Mouse (Mus musculus): ENCODE results near the gene Hist1h1e. TPM values are rescaled to one million over a fixed set of nuclear protein-coding genes. Genes with fewer than 3 reads are reported as not detected.
"Not testable (repeated sequence)": the region's sequence is repeated elsewhere in the genome, so short reads cannot be mapped to it uniquely, and the experiment has no call there.

Hist1h1e gene
- polyA plus RNA-seq, 1 experiment, result 4.6 TPM

DNA sequence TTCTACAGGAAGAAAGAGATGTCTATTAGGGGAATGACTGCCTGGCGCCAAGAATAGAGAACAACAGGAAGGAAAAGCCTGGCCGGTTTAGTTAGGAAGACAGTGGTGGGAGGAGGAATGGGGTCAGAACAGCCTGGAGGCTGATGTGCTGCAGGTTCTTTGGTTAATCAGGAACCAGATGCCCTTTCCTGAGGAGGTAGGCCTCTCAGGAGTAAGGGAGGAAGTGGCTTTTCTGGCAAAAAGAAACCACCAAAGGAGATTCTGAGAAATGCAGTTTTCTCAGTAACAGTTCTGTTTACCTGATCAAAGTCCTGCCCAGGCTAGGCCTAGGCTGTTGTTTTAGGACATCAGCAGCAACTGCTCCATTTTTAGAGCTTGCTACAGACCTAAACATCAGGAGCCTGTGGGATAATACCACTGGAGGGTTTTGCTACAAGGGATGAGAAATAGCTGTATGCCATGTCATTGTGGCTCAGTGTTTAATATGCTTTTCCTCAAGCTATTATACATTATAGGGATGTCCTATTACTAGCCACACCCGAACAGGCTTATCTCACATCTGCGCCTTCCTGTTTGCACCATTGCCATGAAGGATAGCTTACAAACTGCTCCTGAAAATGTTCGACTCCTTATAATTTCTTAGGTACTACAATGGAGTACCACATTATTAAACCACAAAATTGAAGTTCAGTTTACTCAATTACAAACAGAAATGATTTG, 29.1 kb downstream of the Hist1h1e start:
- no peak overlapping the region for H3K27ac ChIP-seq (ENCODE audit: insufficient read depth, low read length)
- no peak for TF ChIP-seq CTCF (IDR thresholded peaks at IDR 0.05; ENCODE audit: extremely low read depth, insufficient read depth, low read length)
- no peak for TF ChIP-seq POLR2A (IDR thresholded peaks at IDR 0.05; ENCODE audit: extremely low read depth, insufficient read depth, low read length)
- no peaks in the 10 kb centered on the region for H3K4me1 ChIP-seq (ENCODE audit: control insufficient read depth, insufficient read depth, low read length)
- no peak overlapping the region for H3K4me3 ChIP-seq (ENCODE audit: insufficient read depth, low read length)

- Histone ChIP-seq H3K27ac (ENCODE audit: insufficient read depth, low read length) (no peak overlapping the region), H3K4me3 (ENCODE audit: insufficient read depth, low read length) (no peak overlapping the region), H3K4me1 (ENCODE audit: control insufficient read depth, insufficient read depth, low read length) (no peaks in the 10 kb centered on the region)
- TF ChIP-seq CTCF (IDR thresholded peaks at IDR 0.05; ENCODE audit: extremely low read depth, insufficient read depth, low read length) (no peak), POLR2A (IDR thresholded peaks at IDR 0.05; ENCODE audit: extremely low read depth, insufficient read depth, low read length) (no peak)
Measured at GRCm38 (mm10) chr13:23592614-23593013, 29.7 kb downstream of the Hist1h1e start.

DNA sequence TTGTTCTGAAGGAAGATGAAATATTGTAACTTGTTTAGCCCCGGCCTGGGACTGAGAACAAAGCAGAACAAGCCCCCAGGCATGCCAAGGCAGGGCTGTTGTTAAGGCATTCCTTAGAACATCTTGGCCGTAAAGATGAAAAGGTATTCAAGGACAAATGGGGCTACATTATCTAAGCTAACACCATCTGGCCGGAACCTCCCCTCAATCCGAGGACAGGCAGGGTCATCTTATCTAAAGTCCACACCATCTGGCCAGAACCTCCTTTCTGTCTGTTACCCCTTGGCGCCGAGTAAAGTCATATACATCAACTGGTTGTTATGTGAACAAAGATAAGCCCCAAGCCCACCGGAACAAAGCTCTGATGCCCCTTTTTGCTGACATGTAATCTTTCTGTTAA, 30.5 kb downstream of the Hist1h1e start:
- H3K4me3 ChIP-seq (ENCODE audit: insufficient read depth, low read length); H3K4me1 ChIP-seq (ENCODE audit: control insufficient read depth, insufficient read depth, low read length); H3K27ac ChIP-seq (ENCODE audit: insufficient read depth, low read length): not testable (repeated sequence)

DNA sequence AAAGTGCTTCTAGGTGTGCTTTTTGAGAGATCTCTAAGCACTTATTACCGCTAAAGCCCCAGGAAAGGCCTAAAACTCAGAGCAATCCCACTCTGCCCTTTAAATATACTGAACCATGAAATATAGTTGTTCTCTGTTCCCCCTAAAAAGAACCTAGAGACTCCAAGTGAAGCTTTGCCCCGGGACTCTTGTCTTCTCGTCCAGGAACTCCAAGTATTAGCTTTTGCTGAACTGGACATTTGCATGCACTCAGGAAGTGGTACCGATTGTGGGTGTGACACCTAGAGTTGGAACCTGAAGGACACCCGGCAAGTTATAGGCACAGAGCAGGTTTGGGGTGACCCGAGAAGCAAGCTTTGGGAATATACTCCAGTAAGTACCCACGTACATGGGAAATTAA, 31.2 kb downstream of the Hist1h1e start:
- Histone ChIP-seq H3K27ac (ENCODE audit: insufficient read depth, low read length) (no peak overlapping the region), H3K4me1 (ENCODE audit: control insufficient read depth, insufficient read depth, low read length) (no peaks in the 10 kb centered on the region; the same call in 1 of the 2 replicates), H3K4me3 (ENCODE audit: insufficient read depth, low read length) (no peak overlapping the region)
- TF ChIP-seq CTCF (IDR thresholded peaks at IDR 0.05; ENCODE audit: extremely low read depth, insufficient read depth, low read length) (no peak), POLR2A (IDR thresholded peaks at IDR 0.05; ENCODE audit: extremely low read depth, insufficient read depth, low read length) (no peak)

GRCm38 (mm10) chr13:23586940-23587225, 35.5 kb downstream of the Hist1h1e start:
- TF ChIP-seq CTCF (IDR thresholded peaks at IDR 0.05; ENCODE audit: extremely low read depth, insufficient read depth, low read length) (no peak), POLR2A (IDR thresholded peaks at IDR 0.05; ENCODE audit: extremely low read depth, insufficient read depth, low read length) (no peak)
- Histone ChIP-seq H3K27ac (ENCODE audit: insufficient read depth, low read length) (no peak overlapping the region), H3K4me1 (ENCODE audit: control insufficient read depth, insufficient read depth, low read length) (no peaks in the 10 kb centered on the region; the same call in 1 of the 2 replicates), H3K4me3 (ENCODE audit: insufficient read depth, low read length) (no peak overlapping the region; the same call in 1 of the 2 replicates)

- Histone ChIP-seq H3K27ac (ENCODE audit: insufficient read depth, low read length) (no peak overlapping the region), H3K4me3 (ENCODE audit: insufficient read depth, low read length) (peak overlapping the region; percentile 65), H3K4me1 (ENCODE audit: control insufficient read depth, insufficient read depth, low read length) (no peaks in the 10 kb centered on the region; the same call in 1 of the 2 replicates)
- TF ChIP-seq CTCF (IDR thresholded peaks at IDR 0.05; ENCODE audit: extremely low read depth, insufficient read depth, low read length) (no peak), POLR2A (IDR thresholded peaks at IDR 0.05; ENCODE audit: extremely low read depth, insufficient read depth, low read length) (no peak)
Measured at GRCm38 (mm10) chr13:23586099-23586939, 36.0 kb downstream of the Hist1h1e start.

GRCm38 (mm10) chr13:23585442-23586098, 36.8 kb downstream of the Hist1h1e start:
- Histone ChIP-seq H3K4me3 (ENCODE audit: insufficient read depth, low read length) (peak overlapping the region; percentile 65), H3K27ac (ENCODE audit: insufficient read depth, low read length) (peak overlapping the region; percentile 95)
- not testable (repeated sequence) for H3K4me1 ChIP-seq (ENCODE audit: control insufficient read depth, insufficient read depth, low read length)
- peak; percentile 91 for TF ChIP-seq POLR2A (IDR thresholded peaks at IDR 0.05; ENCODE audit: extremely low read depth, insufficient read depth, low read length)

GRCm38 (mm10) chr13:23585029-23585441, 37.3 kb downstream of the Hist1h1e start:
- no peak for TF ChIP-seq CTCF (IDR thresholded peaks at IDR 0.05; ENCODE audit: extremely low read depth, insufficient read depth, low read length)
- 0 out of 2 replicates have a peak, but pooled peaks have one; percentile 22 for TF ChIP-seq POLR2A (IDR thresholded peaks at IDR 0.05; ENCODE audit: extremely low read depth, insufficient read depth, low read length)
- Histone ChIP-seq H3K27ac (ENCODE audit: insufficient read depth, low read length) (peak overlapping the region; percentile 80), H3K4me1 (ENCODE audit: control insufficient read depth, insufficient read depth, low read length) (no peaks in the 10 kb centered on the region; the same call in 1 of the 2 replicates), H3K4me3 (ENCODE audit: insufficient read depth, low read length) (peak overlapping the region; percentile 65)

DNA sequence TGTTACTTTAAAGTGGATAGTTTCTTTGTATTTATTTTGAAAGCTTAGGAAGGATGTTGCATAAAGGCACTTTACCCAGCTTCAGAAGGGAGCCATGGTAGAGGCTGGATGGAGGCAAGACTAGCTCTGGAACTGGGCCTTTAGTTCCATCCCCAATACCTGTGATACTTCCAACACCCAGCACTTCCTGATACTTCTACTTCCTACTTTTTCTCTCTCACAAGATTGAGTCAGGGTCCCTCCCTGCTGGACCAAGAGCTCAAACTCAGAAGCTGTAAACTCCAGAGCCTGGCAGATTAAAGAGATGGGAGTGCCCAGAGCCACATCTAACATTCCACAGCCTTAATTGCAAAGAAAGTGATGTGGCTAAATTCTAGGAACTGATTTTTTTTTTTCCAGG, 38.0 kb downstream of the Hist1h1e start:
- TF ChIP-seq CTCF (IDR thresholded peaks at IDR 0.05; ENCODE audit: extremely low read depth, insufficient read depth, low read length) (no peak), POLR2A (IDR thresholded peaks at IDR 0.05; ENCODE audit: extremely low read depth, insufficient read depth, low read length) (no peak)
- Histone ChIP-seq H3K4me1 (ENCODE audit: control insufficient read depth, insufficient read depth, low read length) (no peaks in the 10 kb centered on the region; the same call in 1 of the 2 replicates), H3K4me3 (ENCODE audit: insufficient read depth, low read length) (peak overlapping the region; percentile 65; the same call in 1 of the 2 replicates), H3K27ac (ENCODE audit: insufficient read depth, low read length) (peak overlapping the region; percentile 67; the same call in 1 of the 2 replicates)
